Mouse (Mus musculus) retina, postnatal 1 day (tissue): ENCODE results near the gene 4930438A08Rik.
"Not testable (repeated sequence)": the region's sequence is repeated elsewhere in the genome, so short reads cannot be mapped to it uniquely, and the experiment has no call there.

Experiments used
- DNase-seq: peaks from one replicate; pipeline ENCODE4 v3.0.0-alpha.2; 2012

4930438A08Rik gene

GRCm38 (mm10) chr11:58282518-58282917, 7.9 kb downstream of the 4930438A08Rik start:
- DNase-seq: no peak

- no peak for DNase-seq
Measured at GRCm38 (mm10) chr11:58289992-58290682, 15.5 kb downstream of the 4930438A08Rik start.

GRCm38 (mm10) chr11:58290812-58291211, 16.2 kb downstream of the 4930438A08Rik start:
- DNase-seq: no peak

GRCm38 (mm10) chr11:58292791-58293190, 18.2 kb downstream of the 4930438A08Rik start:
- peak; percentile 21 for DNase-seq

- no peak for DNase-seq
Measured at GRCm38 (mm10) chr11:58297396-58297795, 22.8 kb downstream of the 4930438A08Rik start.

GRCm38 (mm10) chr11:58301057-58301456, 26.5 kb downstream of the 4930438A08Rik start:
- DNase-seq: peak; percentile 88

GRCm38 (mm10) chr11:58301837-58302754, 27.5 kb downstream of the 4930438A08Rik start:
- peak; percentile 98 for DNase-seq

- no peak for DNase-seq
Measured at GRCm38 (mm10) chr11:58302774-58303445, 28.3 kb downstream of the 4930438A08Rik start.

- DNase-seq: peak; percentile 17
Measured at GRCm38 (mm10) chr11:58303594-58303993, 29.0 kb downstream of the 4930438A08Rik start.

- not testable (repeated sequence) for DNase-seq
Measured at GRCm38 (mm10) chr11:58305299-58305698, 30.7 kb downstream of the 4930438A08Rik start.

- DNase-seq: peak; percentile 98
Measured at GRCm38 (mm10) chr11:58306860-58307308, 32.3 kb downstream of the 4930438A08Rik start, which contains the start of gene Zfp692. TSS of gene Zfp692 (plus strand) at chr11:58307069.

GRCm38 (mm10) chr11:58307411-58308080, 32.9 kb downstream of the 4930438A08Rik start:
- peak; percentile 70 for DNase-seq

GRCm38 (mm10) chr11:58308661-58309060, 34.1 kb downstream of the 4930438A08Rik start:
- no peak for DNase-seq

- no peak for DNase-seq
Measured at GRCm38 (mm10) chr11:58314069-58314468, 39.5 kb downstream of the 4930438A08Rik start.

- DNase-seq: no peak
Measured at GRCm38 (mm10) chr11:58315536-58316168, 41.1 kb downstream of the 4930438A08Rik start.

- DNase-seq: no peak
Measured at GRCm38 (mm10) chr11:58316344-58316743, 41.7 kb downstream of the 4930438A08Rik start.

- no peak for DNase-seq
Measured at GRCm38 (mm10) chr11:58316768-58317390, 42.3 kb downstream of the 4930438A08Rik start.

GRCm38 (mm10) chr11:58322824-58323569, 48.4 kb downstream of the 4930438A08Rik start:
- DNase-seq: peak; percentile 98

- no peak for DNase-seq
Measured at GRCm38 (mm10) chr11:58323570-58324340, 49.2 kb downstream of the 4930438A08Rik start.
